Mouse (Mus musculus) retina, postnatal 7 days (tissue): Measurements from ENCODE around the gene S100z.

Experiments
- DNase-seq: peaks from one replicate; pipeline ENCODE4 v3.0.0-alpha.2; 2012; ENCODE audit warnings: low read depth, low spot score

Gene S100z

DNA sequence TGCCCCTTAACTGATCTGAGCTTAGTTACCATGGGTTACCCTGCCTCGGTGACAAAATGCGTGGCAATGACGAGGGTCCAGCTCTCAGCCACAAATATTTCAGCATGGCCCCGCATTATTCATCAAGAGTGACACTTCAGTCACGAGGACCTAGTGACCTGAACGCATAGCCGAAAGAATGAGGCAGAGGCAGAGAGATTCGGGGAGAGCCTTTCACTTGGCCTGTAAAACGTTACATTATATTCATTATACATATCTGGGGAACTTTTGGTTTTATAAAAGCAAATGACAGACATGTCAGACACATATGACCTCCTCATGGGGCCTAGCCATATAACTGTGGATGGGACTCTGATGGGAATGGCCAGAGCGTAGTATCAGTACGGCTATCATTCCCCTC, 33.7 kb downstream of the S100z start, which contains the start of gene Crhbp:
TSS of gene Crhbp (minus strand) at position 101 of the 400 bp plus-strand sequence.
- no peak for DNase-seq

DNA sequence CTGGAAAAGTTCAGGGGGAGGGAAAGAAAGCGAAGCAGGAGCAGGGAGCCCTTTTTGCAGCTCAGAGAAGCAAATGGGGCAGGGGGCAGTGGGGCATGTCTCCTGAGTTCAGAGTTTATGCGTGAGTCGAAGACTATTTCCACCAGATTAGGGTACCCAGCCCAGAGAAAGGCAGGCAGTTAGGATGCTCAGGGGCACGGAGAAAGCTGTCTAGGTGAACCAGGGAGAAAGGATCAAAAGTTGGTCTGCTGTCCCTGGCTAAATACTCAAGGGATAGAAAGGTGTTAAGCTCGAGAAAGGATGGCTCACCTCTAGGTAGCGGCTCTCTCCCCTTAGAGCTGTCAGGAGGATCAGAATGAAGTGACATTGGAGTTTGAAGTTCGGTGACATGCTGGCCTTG, 34.2 kb downstream of the S100z start:
- no peak for DNase-seq

DNA sequence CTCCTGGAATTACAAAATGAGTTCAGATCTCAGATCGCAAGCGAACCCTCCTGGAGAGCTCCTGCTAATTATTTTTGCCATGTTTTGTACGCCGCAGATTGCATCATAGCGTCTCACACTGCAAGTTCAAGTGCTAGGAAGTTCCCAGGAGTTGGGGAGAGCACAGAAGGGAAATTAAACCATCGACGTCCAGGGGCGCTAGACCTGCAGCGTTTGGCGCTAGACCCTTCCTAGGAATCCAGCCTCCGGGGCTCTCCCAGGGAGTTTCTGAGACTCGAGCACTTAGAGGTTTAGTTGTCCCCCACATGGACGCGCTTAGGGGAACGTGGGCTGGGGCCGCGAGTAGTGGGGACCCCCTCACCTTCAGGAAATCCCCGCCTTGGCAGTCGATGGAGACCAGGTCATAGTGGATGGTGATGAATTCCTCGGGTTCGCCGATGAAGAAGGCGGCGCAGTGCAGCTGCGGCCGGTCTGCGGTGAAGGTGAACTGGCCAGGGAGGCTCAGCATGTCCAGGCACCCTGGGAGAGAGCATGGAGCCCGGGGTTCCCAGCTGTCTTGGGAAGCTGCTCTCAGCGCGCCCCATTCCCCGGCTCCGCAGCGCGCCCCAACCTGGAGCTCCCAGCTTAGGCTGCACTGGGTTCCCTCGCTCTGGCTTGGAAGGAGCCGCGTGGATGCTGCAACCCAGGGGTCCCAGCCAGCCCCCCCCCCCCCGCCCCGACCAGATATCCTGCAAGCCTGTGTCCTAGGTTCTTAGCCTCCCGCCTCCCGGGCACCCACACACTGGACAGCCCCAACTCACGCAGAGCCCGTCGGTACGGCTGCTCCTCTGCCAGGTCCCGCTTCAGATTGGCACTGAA, 34.9 kb downstream of the S100z start:
- DNase-seq: peak; percentile 21

DNA sequence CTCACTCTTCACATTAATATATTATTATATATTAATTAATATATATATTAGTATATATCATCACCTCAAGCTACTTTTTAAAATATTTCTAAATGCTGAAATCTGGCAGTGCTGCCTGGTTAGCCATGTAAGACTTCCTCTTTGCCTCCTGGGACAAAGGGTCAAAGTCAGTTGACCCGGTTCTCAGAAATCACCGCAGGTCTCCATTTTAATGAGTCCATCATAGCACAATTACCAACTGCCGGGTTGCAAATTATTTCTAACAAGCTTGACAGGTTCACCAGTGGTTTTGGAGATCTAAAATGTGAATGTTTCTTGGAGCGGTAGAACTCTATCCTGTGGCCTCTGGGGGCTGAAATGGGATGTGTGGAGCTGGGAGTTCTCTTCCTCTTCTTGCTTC, 35.6 kb downstream of the S100z start:
- DNase-seq: no peak

DNA sequence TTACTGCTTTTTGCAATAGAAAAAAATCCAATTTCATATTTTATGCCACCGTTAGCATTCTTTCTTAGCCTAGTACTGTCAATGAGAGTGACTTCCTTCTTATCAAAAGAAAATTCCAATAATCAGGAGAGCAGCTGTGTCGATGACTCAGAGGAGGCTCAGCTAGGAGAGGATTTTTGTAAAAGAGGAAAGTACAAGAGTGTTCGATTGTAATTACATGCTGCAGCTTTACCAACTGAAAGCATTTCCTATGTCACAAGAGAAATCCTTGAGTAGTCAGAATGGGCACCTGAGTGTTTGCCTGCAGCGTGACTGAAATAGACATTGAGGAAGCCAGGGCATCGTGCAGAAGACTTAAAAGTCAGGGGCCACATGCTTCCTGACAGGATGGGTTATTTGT, 39.0 kb downstream of the S100z start:
- no peak for DNase-seq

DNA sequence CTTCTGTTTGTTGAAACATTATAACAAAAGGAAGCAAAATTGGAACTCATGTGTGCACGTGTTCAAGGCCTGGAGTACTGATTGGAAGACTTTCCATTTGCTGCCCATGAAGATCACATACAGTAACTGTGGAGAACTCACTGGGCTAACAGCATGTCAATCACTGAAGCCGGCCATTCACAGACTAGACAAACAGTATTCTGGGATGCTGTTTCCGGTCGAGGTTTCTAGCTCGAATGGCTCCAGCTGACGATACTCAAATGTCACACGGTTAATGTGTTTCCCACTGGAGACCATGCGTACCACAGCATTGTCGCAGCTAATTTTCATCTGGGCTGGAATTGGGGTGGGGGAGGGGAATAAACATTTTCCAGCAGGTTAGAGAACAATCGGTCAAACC, 46.8 kb downstream of the S100z start:
- DNase-seq: no peak

DNA sequence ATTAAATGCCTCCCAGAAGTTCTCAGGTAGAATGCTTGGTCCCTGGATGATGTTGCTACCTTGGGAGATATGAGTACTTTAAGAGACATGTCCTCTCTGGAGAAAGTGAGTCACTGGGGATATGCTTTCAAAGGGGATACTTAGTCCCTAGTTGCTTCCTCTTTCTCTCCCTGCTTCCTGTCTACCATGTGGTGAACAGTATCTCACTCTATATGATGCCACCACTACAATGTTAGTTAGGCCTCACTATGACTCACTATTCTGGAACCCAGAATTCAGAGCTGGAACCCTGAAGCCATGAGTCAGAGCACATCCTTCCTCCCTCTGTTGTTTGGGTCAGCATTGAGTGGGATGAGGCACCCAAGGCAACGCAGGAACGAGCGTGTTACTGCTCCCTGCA, 51.0 kb downstream of the S100z start:
- no peak for DNase-seq
